Mouse (Mus musculus) bone marrow macrophage, adult 2 months (primary cell): ENCODE data around the gene Slc24a3. TPM values are rescaled to one million over a fixed set of nuclear protein-coding genes. Genes with fewer than 3 reads are reported as not detected.

Source experiments
- H3K27ac ChIP-seq: 2 replicates; pipeline ENCODE4 v1.5.1; 2012; ENCODE audit warnings: low read depth, low read length; ENCODE audit not compliant: insufficient read depth
- H3K4me1 ChIP-seq: 2 replicates; pipeline ENCODE4 v1.6.1; 2012; ENCODE audit warnings: low read length; ENCODE audit not compliant: control insufficient read depth, insufficient read depth
- H3K4me3 ChIP-seq: 2 replicates; pipeline ENCODE4 v1.5.1; 2012; ENCODE audit warnings: mild to moderate bottlenecking, low read length, moderate library complexity; ENCODE audit not compliant: insufficient read depth
- CTCF ChIP-seq: IDR thresholded peaks from 2 replicates; pipeline ENCODE4 v1.5.1; 2012; ENCODE audit warnings: low read depth, mild to moderate bottlenecking, low read length, moderate library complexity
- POLR2A ChIP-seq: IDR thresholded peaks from 2 replicates; pipeline ENCODE4 v1.6.1; 2012; ENCODE audit warnings: mild to moderate bottlenecking, low read depth, low read length, borderline replicate concordance
- polyA plus RNA-seq: library from polyadenylated mRNA; stranded (reverse); fragments of >200 nt; gene quantifications from 2 replicates; pipeline ENCODE4 v1.2.4, GENCODE M21; 2012; ENCODE audit not compliant: missing spikeins, insufficient read depth, insufficient read length

Slc24a3 gene
- polyA plus RNA-seq, 1 experiment, result 2.5 TPM

DNA sequence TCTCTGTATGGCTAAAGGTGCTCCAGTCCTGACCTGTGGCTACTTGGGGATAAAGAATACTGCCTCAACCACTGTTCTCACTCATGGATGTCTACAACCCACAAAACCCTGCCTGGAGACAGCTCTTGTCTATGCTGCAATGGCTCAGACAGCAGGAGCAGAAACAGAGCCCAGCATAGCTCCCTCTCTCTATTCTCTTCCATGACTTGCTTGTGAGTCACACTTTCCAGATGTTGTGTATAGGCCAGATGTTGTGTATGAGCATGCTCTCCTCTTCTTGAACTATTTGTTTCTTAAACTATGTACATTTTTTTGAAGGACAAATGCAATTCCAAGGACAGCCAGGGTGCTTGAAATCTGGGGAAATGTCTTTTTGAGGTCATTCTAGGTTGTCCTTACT, 101.4 kb downstream of the Slc24a3 start:
- H3K4me1 ChIP-seq, result no peaks in the 10 kb centered on the region
- TF ChIP-seq POLR2A, result no peak
- TF ChIP-seq CTCF, result no peak
- no peak overlapping the region for H3K27ac ChIP-seq
- no peak overlapping the region for H3K4me3 ChIP-seq

- no peak overlapping the region for H3K27ac ChIP-seq
- no peaks in the 10 kb centered on the region for H3K4me1 ChIP-seq
- H3K4me3 ChIP-seq, result no peak overlapping the region
- no peak for TF ChIP-seq POLR2A
- TF ChIP-seq CTCF, result no peak
Observed at GRCm38 (mm10) chr2:145269410-145269809, 101.9 kb downstream of the Slc24a3 start.

GRCm38 (mm10) chr2:145274016-145274677, 106.6 kb downstream of the Slc24a3 start:
- no peaks in the 10 kb centered on the region for H3K4me1 ChIP-seq
- H3K27ac ChIP-seq, result no peak overlapping the region
- TF ChIP-seq CTCF (no peak), POLR2A (no peak)
- H3K4me3 ChIP-seq, result no peak overlapping the region

GRCm38 (mm10) chr2:145279336-145279735, 111.8 kb downstream of the Slc24a3 start:
- no peak overlapping the region for H3K4me3 ChIP-seq
- no peak overlapping the region for H3K27ac ChIP-seq
- no peaks in the 10 kb centered on the region for H3K4me1 ChIP-seq
- no peak for TF ChIP-seq POLR2A
- TF ChIP-seq CTCF, result no peak

DNA sequence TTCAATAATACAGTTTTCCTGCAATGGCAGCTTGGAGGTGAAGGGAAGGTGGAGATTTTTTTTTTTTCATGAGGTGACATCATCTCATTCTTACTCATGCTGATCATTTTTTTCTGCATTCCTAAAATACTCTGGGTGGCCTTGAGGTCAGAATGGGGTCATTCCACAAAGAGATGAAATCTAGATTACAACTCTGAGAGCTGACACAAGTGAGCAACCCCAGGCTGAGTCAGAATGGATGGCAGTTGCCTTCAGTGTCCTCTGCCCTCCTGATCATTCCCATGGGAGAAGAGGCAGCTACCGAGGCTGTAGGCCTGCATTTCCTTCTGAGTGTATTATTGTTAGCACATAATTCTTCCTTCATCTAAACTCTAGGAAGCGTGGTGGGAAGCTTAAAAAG, 116.2 kb downstream of the Slc24a3 start:
- Histone ChIP-seq H3K27ac (no peak overlapping the region), H3K4me1 (no peaks in the 10 kb centered on the region), H3K4me3 (no peak overlapping the region)
- TF ChIP-seq POLR2A, result no peak
- no peak for TF ChIP-seq CTCF

- H3K27ac ChIP-seq, result no peak overlapping the region
- H3K4me1 ChIP-seq, result no peaks in the 10 kb centered on the region
- no peak overlapping the region for H3K4me3 ChIP-seq
- TF ChIP-seq CTCF (no peak), POLR2A (no peak)
Observed at GRCm38 (mm10) chr2:145288501-145288900, 120.9 kb downstream of the Slc24a3 start.

DNA sequence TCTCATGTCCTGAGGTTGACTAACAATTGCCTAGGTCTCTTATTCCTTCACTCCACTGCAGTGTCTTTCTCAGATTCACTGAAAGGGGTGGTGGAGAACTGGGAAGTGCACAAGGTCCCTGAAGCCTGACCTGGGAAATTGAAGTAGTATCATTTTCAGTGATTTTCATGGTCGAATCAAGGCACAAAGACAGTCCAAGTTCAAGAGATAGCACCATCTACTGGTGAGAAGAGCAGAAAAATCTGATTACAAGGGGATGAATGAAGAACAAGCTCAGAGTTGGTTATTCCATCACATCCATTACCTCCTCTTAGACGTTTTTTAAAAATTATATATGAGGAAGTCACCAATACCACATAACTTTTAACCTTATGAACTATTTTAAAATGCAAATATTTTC, 123.9 kb downstream of the Slc24a3 start:
- H3K27ac ChIP-seq, result no peak overlapping the region
- H3K4me3 ChIP-seq, result no peak overlapping the region
- TF ChIP-seq CTCF, result no peak
- no peak for TF ChIP-seq POLR2A
- H3K4me1 ChIP-seq, result no peaks in the 10 kb centered on the region

DNA sequence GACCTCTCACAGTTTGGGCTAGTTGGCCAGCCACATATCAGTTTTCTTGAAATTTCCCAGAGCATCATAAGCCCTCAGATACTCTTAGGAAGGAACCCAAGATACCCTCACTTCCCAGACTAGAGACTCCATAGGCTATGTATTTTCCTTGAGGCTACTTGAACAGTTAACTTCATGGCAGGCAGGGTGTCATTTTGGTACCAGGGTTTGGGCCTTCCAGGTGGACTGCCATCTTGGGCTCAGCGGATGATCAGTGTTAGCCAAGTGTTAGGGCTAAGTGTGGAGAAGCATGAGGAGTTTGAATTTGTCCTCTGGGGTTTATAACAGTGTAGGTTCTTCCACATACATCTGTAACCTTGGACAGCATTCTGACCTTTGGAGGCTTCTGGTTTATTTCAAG, 124.6 kb downstream of the Slc24a3 start:
- H3K4me3 ChIP-seq, result no peak overlapping the region
- H3K4me1 ChIP-seq, result no peaks in the 10 kb centered on the region
- TF ChIP-seq CTCF (no peak), POLR2A (no peak)
- no peak overlapping the region for H3K27ac ChIP-seq

DNA sequence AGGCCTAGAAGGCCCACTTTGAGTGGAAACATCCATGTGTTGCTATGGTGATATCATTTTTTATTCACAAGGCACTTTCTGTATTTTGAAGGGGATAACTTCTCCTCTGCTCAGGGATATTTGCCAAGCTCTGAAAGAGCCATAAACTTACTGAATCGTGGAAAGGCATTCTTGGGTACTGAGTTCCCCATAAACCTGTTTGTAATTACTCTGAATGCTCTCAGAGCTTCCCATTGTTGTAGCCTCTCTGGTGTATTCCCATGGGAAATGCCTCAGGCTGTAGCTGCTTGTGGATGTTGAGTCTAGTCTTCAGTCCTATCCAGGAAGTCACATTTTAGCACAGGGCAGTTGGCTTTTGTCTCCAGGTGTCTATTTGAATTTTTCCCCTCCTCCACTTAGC, 125.3 kb downstream of the Slc24a3 start:
- no peak overlapping the region for H3K27ac ChIP-seq
- TF ChIP-seq CTCF (no peak), POLR2A (no peak)
- H3K4me1 ChIP-seq, result no peaks in the 10 kb centered on the region
- no peak overlapping the region for H3K4me3 ChIP-seq

GRCm38 (mm10) chr2:145296906-145297305, 129.4 kb downstream of the Slc24a3 start:
- TF ChIP-seq CTCF (no peak), POLR2A (no peak)
- Histone ChIP-seq H3K27ac (no peak overlapping the region), H3K4me1 (no peaks in the 10 kb centered on the region), H3K4me3 (no peak overlapping the region)
